Mouse (Mus musculus) ES-Bruce4 (cell line): Measurements from ENCODE around the gene Csrnp2.
"Not testable (repeated sequence)": the region's sequence is repeated elsewhere in the genome, so short reads cannot be mapped to it uniquely, and the experiment has no call there.

Experiments
- CTCF ChIP-seq: IDR thresholded peaks from one replicate; pipeline ENCODE4 v1.8.1; 2011; ENCODE audit warnings: low read depth, low read length
- EP300 ChIP-seq: IDR thresholded peaks from 2 replicates; pipeline ENCODE4 v1.6.1; 2011; ENCODE audit warnings: low read depth, low read length; ENCODE audit not compliant: insufficient read depth
- POLR2A ChIP-seq: IDR thresholded peaks from one replicate; pipeline ENCODE4 v1.8.1; 2011; ENCODE audit warnings: low read length; ENCODE audit not compliant: insufficient read depth

DNA sequence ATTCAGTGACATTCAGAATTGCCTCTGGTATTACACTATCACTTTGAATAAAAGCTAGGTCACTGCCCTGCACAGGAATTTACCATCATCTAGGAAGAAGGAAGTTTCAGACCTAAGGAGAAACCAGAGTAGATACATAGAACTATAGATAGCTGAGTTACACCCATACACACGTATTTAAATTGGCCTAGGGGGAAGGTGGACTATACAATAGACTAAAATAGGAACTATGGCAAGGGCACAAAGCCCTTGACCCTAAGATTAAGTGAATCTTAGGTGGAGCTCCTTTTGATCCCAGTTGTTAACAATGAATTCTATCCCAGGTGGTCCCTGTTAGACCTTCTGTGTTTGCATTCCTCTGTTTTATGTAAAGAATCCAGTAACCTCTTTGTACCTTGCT lies 45.7 kb upstream of the Csrnp2 start:
- not testable (repeated sequence) for TF ChIP-seq POLR2A, EP300, CTCF
